In the genomic region with DNA sequence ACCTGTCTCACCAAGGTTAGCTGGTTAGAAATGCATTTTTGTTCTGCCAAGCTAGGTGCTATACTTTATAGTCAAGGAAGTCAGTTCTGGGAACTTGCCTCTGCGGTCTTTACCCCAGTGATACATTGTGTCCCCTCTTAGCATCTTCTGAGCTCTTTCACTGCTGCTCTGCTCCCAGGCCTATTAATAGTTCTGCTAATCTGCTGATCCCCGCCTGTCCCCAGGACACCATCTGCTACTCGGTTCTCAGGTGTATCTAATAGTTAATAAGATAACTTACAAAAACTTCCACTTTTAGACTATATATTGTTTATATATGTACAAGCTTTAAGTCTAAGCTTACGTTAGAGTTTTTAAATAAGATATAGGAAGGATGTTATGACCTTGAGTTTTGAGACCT, we compare ENCODE assay signal across 19 mouse cellular contexts.
"Had no signal": no experiment of that assay in that cellular context is flagged by ENCODE, and none has a peak within 500 bp of the region (broad histone marks: within the 10 kb centered on the region; RNA-seq: fewer than 3 reads in every experiment).

No protein-coding gene starts in this region.

- H3K27me3 ChIP-seq: limb, embryonic 13.5 days; liver, embryonic 12.5 days; liver, embryonic 15.5 days; lung, embryonic 15.5 days; megakaryocyte, embryonic 14.5 days; midbrain, embryonic 13.5 days; neural tube, embryonic 13.5 days had no signal

- H3K27ac ChIP-seq: limb, embryonic 10.5 days; limb, embryonic 13.5 days; liver, embryonic 12.5 days; liver, embryonic 15.5 days; lung, embryonic 15.5 days; midbrain, embryonic 10.5 days; midbrain, embryonic 13.5 days; neural tube, embryonic 13.5 days had no signal

- H3K4me1 ChIP-seq: limb, embryonic 10.5 days; limb, embryonic 13.5 days; liver, embryonic 12.5 days; liver, embryonic 15.5 days; lung, embryonic 15.5 days; megakaryocyte, embryonic 14.5 days; midbrain, embryonic 10.5 days; midbrain, embryonic 13.5 days; neural tube, embryonic 13.5 days had no signal

- H3K4me3 ChIP-seq: limb, embryonic 10.5 days; limb, embryonic 13.5 days; liver, embryonic 12.5 days; liver, embryonic 15.5 days; lung, embryonic 15.5 days; megakaryocyte, embryonic 14.5 days; midbrain, embryonic 10.5 days; midbrain, embryonic 13.5 days; myocyte; neural tube, embryonic 13.5 days had no signal

- ATAC-seq: liver, embryonic 12.5 days; midbrain, embryonic 13.5 days; midbrain, embryonic 16.5 days had no signal

- DNase-seq: kidney, adult 9 months; kidney, postnatal 14 days; kidney, postnatal 4 days; liver; lung, adult 18-20 months; lung, postnatal 10 days; lung, postnatal 36 days; thymus, postnatal 25 days had no signal
